Mouse (Mus musculus) mesoderm, embryonic 11.5 days (tissue): ENCODE data around the gene Slamf7.

Experiments
- DNase-seq: peaks from one replicate; pipeline ENCODE4 v3.0.0-alpha.2; 2012; ENCODE audit warnings: low read depth, low spot score

Slamf7 gene

GRCm38 (mm10) chr1:171637101-171637500 lies 15.7 kb downstream of the Slamf7 start:
- DNase-seq, result no peak

GRCm38 (mm10) chr1:171635696-171636095 lies 17.1 kb downstream of the Slamf7 start:
- no peak for DNase-seq

- no peak for DNase-seq
Measured at GRCm38 (mm10) chr1:171631447-171631846, 21.4 kb downstream of the Slamf7 start.

GRCm38 (mm10) chr1:171630912-171631311 lies 21.9 kb downstream of the Slamf7 start:
- no peak for DNase-seq

GRCm38 (mm10) chr1:171630041-171630440 lies 22.8 kb downstream of the Slamf7 start:
- no peak for DNase-seq

GRCm38 (mm10) chr1:171629168-171629567 lies 23.7 kb downstream of the Slamf7 start:
- DNase-seq, result no peak

- no peak for DNase-seq
Measured at GRCm38 (mm10) chr1:171627801-171628200, 25.0 kb downstream of the Slamf7 start.

GRCm38 (mm10) chr1:171620091-171620490 lies 32.7 kb downstream of the Slamf7 start:
- no peak for DNase-seq

GRCm38 (mm10) chr1:171619645-171620044 lies 33.2 kb downstream of the Slamf7 start:
- no peak for DNase-seq

- DNase-seq, result no peak
Measured at GRCm38 (mm10) chr1:171619001-171619400, 33.8 kb downstream of the Slamf7 start.

GRCm38 (mm10) chr1:171616881-171617515 lies 35.8 kb downstream of the Slamf7 start:
- no peak for DNase-seq

- no peak for DNase-seq
Measured at GRCm38 (mm10) chr1:171613962-171614361, 38.9 kb downstream of the Slamf7 start.

GRCm38 (mm10) chr1:171610781-171611180 lies 42.1 kb downstream of the Slamf7 start:
- DNase-seq, result no peak

- no peak for DNase-seq
Measured at GRCm38 (mm10) chr1:171610026-171610425, 42.8 kb downstream of the Slamf7 start.

- DNase-seq, result no peak
Measured at GRCm38 (mm10) chr1:171607176-171607575, 45.7 kb downstream of the Slamf7 start, which contains the start of gene Ly9. Gene Ly9 (minus strand): TSS chr1:171607410.

GRCm38 (mm10) chr1:171606656-171607055 lies 46.2 kb downstream of the Slamf7 start:
- no peak for DNase-seq

GRCm38 (mm10) chr1:171604686-171605085 lies 48.1 kb downstream of the Slamf7 start:
- no peak for DNase-seq

- DNase-seq, result no peak
Measured at GRCm38 (mm10) chr1:171584584-171584983, 68.3 kb downstream of the Slamf7 start.
